Mouse (Mus musculus) kidney, embryonic 15.5 days (tissue): ENCODE results near the gene Nfe2l2. TPM values are rescaled to one million over a fixed set of nuclear protein-coding genes. Genes with fewer than 3 reads are reported as not detected.

Experiments used
- ATAC-seq: fragments of 200-750 bp; cut with Nextera tagmentation; replicated peaks from 2 replicates; pipeline ENCODE4 v1.8.0; 2017; ENCODE audit warnings: moderate TSS enrichment; ENCODE audit not compliant: low FRiP score
- H3K27ac ChIP-seq: fragments of 300-500 bp; sonication (generic); 2 replicates; pipeline ENCODE4 v1.5.1; 2015; ENCODE audit warnings: mild to moderate bottlenecking, inconsistent platforms
- H3K27me3 ChIP-seq: fragments of 300-500 bp; sonication (generic); 2 replicates; pipeline ENCODE4 v1.6.1; 2015; ENCODE audit warnings: inconsistent platforms
- H3K36me3 ChIP-seq: fragments of 300-500 bp; sonication (generic); 2 replicates; pipeline ENCODE4 v1.6.1; 2015; ENCODE audit warnings: inconsistent platforms
- H3K4me1 ChIP-seq: fragments of 300-500 bp; sonication (generic); 2 replicates; pipeline ENCODE4 v1.6.1; 2015; ENCODE audit warnings: inconsistent platforms
- H3K4me2 ChIP-seq: fragments of 300-500 bp; sonication (generic); 2 replicates; pipeline ENCODE4 v1.6.1; 2015; ENCODE audit warnings: moderate library complexity, mild to moderate bottlenecking, inconsistent platforms
- H3K4me3 ChIP-seq: fragments of 300-500 bp; sonication (generic); replicated peaks from 2 replicates; pipeline ENCODE4 v1.5.1; 2015; ENCODE audit warnings: mild to moderate bottlenecking, inconsistent platforms
- H3K9ac ChIP-seq: fragments of 300-500 bp; sonication (generic); 2 replicates; pipeline ENCODE4 v1.6.1; 2015; ENCODE audit warnings: mild to moderate bottlenecking, inconsistent platforms
- H3K9me3 ChIP-seq: fragments of 300-500 bp; sonication (generic); replicated peaks from 2 replicates; pipeline ENCODE4 v1.6.1; 2016; ENCODE audit warnings: inconsistent platforms
- WGBS: fragments of 180-500 bp; shearing (Covaris S2); methylation state at CpG from one replicate; pipeline ENCODE4 v1.1.7; 2015; ENCODE audit warnings: mixed read lengths; 5-methylcytosine and 5-hydroxymethylcytosine counted together
- polyA plus RNA-seq: library from polyadenylated mRNA; unstranded; fragments of >200 nt; fragmentation: Nextera tagmentation; extraction: Ambion mirVana; gene quantifications from 2 replicates; pipeline ENCODE4 v1.2.1, GENCODE M21; 2015

Nfe2l2 gene
- polyA plus RNA-seq: 70.2 and 71.2 TPM in 2 replicates

DNA sequence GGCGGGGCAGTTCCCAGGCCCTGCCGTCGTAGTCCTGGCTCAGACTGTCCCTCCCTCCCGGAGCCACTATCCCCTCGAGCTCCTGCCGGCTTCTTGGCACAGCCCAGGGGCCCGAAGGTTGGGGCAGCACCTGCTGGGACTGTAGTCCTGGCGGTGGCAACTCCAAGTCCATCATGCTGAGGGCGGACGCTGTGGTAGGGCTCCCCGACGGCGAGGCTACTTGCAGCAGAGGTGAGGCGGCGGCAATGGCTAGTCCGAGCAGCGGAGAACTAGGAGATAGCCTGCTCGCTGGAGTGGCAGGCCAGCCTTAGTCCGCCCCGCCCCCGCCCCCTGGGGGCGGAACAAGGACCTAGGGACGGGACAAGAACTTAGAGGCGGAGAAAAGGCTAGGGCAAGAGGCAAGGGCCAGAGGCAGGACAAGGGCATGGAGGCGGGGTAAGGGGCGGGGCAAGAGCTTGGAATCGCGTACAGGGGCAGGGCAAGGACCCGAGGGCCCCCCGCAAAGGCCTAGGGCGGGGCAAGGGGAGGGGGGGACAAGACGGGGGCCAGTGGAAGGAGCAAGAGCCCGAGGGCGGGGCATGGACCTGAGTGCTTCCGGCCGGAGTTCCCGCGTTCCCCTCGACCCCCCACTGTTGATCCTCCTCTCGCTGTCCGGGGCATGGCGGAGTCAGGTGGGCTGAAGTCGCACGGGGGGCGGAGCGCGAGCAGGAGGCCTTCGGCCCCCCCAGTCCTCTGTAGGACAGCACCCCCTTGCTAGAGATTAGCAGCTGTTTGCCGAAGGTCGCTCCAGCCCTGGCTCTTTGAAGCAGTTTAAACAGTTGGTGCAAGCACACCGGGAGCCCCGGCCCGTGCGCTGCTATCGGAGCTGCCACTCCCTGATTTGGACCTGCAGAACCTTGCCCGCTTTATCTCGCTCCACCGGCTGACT is at the start of gene Nfe2l2:
Nfe2l2 (minus strand) TSS at position 408 of the 928 bp plus-strand sequence.
- H3K36me3 ChIP-seq: 0 out of 2 replicates have a peak, but pooled peaks cover 3% of the 10 kb centered on the region
- peaks cover 4% of the 10 kb centered on the region; the same call in 1 of the 2 replicates for H3K9me3 ChIP-seq
- H3K4me1 ChIP-seq: peaks cover 57% of the 10 kb centered on the region
- H3K27ac ChIP-seq: peak within 1 kb of the TSS; percentile 99
- peak; percentile 94 for ATAC-seq
- peak within 1 kb of the TSS; percentile 83 for H3K9ac ChIP-seq
- H3K27me3 ChIP-seq: no peaks in the 10 kb centered on the region
- peak within 1 kb of the TSS; percentile 73 for H3K4me3 ChIP-seq
- H3K4me2 ChIP-seq: peak within 1 kb of the TSS; percentile 84
- WGBS: under 1% methylated on average over 58 of the region's 58 CpGs

DNA sequence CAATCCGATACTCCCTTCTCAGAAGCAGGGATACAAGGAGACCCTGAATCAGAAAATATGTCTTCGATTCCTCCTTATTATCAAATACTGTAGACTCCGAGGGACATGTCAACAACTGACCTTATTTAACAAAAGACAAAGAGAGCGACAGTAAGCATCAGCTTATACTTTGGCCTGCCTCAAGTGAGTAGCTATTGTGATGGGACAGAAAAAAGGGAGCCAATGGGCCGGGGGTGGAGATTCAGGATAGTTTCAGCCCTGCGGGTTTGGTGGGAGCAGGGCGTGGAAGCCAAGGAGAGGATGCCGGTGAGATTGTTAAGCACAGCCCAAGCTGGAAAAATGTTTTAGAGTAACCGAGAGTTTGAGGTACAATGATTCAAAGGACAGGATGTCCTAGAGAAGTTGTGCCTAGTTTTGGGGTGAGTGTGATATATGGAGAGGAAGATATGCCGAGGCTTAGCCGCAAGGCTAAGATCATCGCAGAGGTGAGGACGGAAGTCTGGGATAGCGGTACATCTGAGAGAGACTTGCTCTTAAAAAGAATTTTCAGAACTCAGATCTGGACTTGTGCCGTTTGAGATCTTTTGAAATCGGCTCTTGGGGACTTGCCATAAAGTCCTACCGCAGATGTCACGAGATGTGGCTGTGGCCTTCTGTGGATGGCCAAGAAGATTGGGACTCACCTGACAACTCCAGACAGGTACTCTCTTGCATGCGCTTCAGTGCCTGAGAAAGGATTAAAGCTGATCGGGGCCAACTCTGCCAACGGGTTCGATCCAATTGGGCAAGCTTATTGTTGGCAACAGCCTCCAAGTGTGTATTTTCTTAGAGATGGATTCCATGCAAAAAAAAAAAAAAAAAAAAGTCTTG is 48.1 kb upstream of the Nfe2l2 start:
- no peaks in the 10 kb centered on the region for H3K36me3 ChIP-seq
- no peaks in the 10 kb centered on the region for H3K27me3 ChIP-seq
- H3K9ac ChIP-seq: no peak overlapping the region
- no peak overlapping the region for H3K27ac ChIP-seq
- H3K4me3 ChIP-seq: no peak overlapping the region
- H3K9me3 ChIP-seq: no peaks in the 10 kb centered on the region
- H3K4me1 ChIP-seq: peaks cover 12% of the 10 kb centered on the region
- no peak for ATAC-seq
- 84% methylated on average over 22 of the region's 22 CpGs for WGBS
- H3K4me2 ChIP-seq: no peak overlapping the region

- no peak overlapping the region for H3K4me3 ChIP-seq
- no peaks in the 10 kb centered on the region for H3K9me3 ChIP-seq
- ATAC-seq: no peak
- peaks cover 5% of the 10 kb centered on the region for H3K4me1 ChIP-seq
- H3K4me2 ChIP-seq: no peak overlapping the region
- 25% methylated on average over 6 of the region's 6 CpGs for WGBS
- H3K36me3 ChIP-seq: no peaks in the 10 kb centered on the region
- no peaks in the 10 kb centered on the region for H3K27me3 ChIP-seq
- H3K9ac ChIP-seq: no peak overlapping the region
- no peak overlapping the region for H3K27ac ChIP-seq
Measured at GRCm38 (mm10) chr2:75751896-75752295, 47.5 kb upstream of the Nfe2l2 start.

- Histone ChIP-seq H3K4me2 (no peak overlapping the region), H3K36me3 (no peaks in the 10 kb centered on the region), H3K4me3 (no peak overlapping the region), H3K9me3 (no peaks in the 10 kb centered on the region), H3K9ac (no peak overlapping the region), H3K4me1 (no peaks in the 10 kb centered on the region), H3K27me3 (no peaks in the 10 kb centered on the region), H3K27ac (no peak overlapping the region)
- WGBS: 88% methylated on average over 10 of the region's 10 CpGs
- no peak for ATAC-seq
Measured at GRCm38 (mm10) chr2:75750869-75751268, 46.4 kb upstream of the Nfe2l2 start.

GRCm38 (mm10) chr2:75750043-75750718 is 45.7 kb upstream of the Nfe2l2 start:
- ATAC-seq: no peak
- H3K27me3 ChIP-seq: no peaks in the 10 kb centered on the region
- H3K27ac ChIP-seq: no peak overlapping the region
- H3K4me1 ChIP-seq: no peaks in the 10 kb centered on the region
- no peaks in the 10 kb centered on the region for H3K36me3 ChIP-seq
- 77% methylated on average over 2 of the region's 2 CpGs for WGBS
- H3K4me2 ChIP-seq: no peak overlapping the region
- H3K9me3 ChIP-seq: no peaks in the 10 kb centered on the region
- no peak overlapping the region for H3K9ac ChIP-seq
- no peak overlapping the region for H3K4me3 ChIP-seq

GRCm38 (mm10) chr2:75748841-75749240 is 44.4 kb upstream of the Nfe2l2 start:
- no peaks in the 10 kb centered on the region for H3K27me3 ChIP-seq
- H3K9me3 ChIP-seq: no peaks in the 10 kb centered on the region
- no peak overlapping the region for H3K4me2 ChIP-seq
- no peak overlapping the region for H3K9ac ChIP-seq
- WGBS: 92% methylated on average over 6 of the region's 6 CpGs
- ATAC-seq: no peak
- H3K27ac ChIP-seq: no peak overlapping the region
- H3K4me3 ChIP-seq: no peak overlapping the region
- H3K36me3 ChIP-seq: no peaks in the 10 kb centered on the region
- no peaks in the 10 kb centered on the region for H3K4me1 ChIP-seq

GRCm38 (mm10) chr2:75737006-75737503 is 32.6 kb upstream of the Nfe2l2 start:
- no peak for ATAC-seq
- H3K9me3 ChIP-seq: no peaks in the 10 kb centered on the region
- no peak overlapping the region for H3K9ac ChIP-seq
- no peak overlapping the region for H3K4me3 ChIP-seq
- H3K4me2 ChIP-seq: no peak overlapping the region
- no peaks in the 10 kb centered on the region for H3K27me3 ChIP-seq
- WGBS: 40% methylated on average over 2 of the region's 2 CpGs
- H3K4me1 ChIP-seq: no peaks in the 10 kb centered on the region
- H3K27ac ChIP-seq: no peak overlapping the region
- H3K36me3 ChIP-seq: no peaks in the 10 kb centered on the region

GRCm38 (mm10) chr2:75734196-75734865 is 29.9 kb upstream of the Nfe2l2 start:
- H3K36me3 ChIP-seq: no peaks in the 10 kb centered on the region
- H3K9me3 ChIP-seq: no peaks in the 10 kb centered on the region
- 72% methylated on average over 5 of the region's 5 CpGs for WGBS
- H3K27me3 ChIP-seq: no peaks in the 10 kb centered on the region
- no peak overlapping the region for H3K27ac ChIP-seq
- H3K4me3 ChIP-seq: no peak overlapping the region
- no peak overlapping the region for H3K4me2 ChIP-seq
- H3K4me1 ChIP-seq: no peaks in the 10 kb centered on the region
- H3K9ac ChIP-seq: no peak overlapping the region
- no peak for ATAC-seq

- no peaks in the 10 kb centered on the region for H3K36me3 ChIP-seq
- no peak overlapping the region for H3K27ac ChIP-seq
- no peaks in the 10 kb centered on the region for H3K4me1 ChIP-seq
- H3K4me2 ChIP-seq: no peak overlapping the region
- H3K9ac ChIP-seq: no peak overlapping the region
- H3K9me3 ChIP-seq: no peaks in the 10 kb centered on the region
- no peaks in the 10 kb centered on the region for H3K27me3 ChIP-seq
- 92% methylated on average over 7 of the region's 7 CpGs for WGBS
- no peak overlapping the region for H3K4me3 ChIP-seq
- ATAC-seq: no peak
Measured at GRCm38 (mm10) chr2:75733177-75733576, 28.7 kb upstream of the Nfe2l2 start.

DNA sequence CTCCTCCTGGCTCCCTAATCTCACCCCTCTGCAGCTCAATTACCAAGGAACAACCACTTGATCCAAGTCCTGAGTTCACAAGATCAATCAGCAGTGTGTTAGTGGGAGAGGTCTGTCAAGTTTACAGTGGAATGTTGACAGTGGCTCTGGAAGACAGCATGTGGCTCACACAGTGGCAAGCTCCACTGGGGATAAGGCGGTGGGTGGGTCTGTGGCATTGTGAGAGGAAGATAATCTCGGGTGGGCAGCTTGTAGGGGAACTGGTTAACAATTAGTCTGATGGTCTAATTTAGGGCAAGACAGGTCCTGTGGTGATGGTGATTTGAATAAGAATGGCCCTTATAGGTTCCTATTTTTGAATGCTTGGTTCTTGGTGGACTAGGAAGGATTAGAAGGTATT is 27.5 kb upstream of the Nfe2l2 start:
- Histone ChIP-seq H3K4me2 (no peak overlapping the region), H3K27me3 (no peaks in the 10 kb centered on the region), H3K9me3 (no peaks in the 10 kb centered on the region), H3K27ac (no peak overlapping the region), H3K4me3 (no peak overlapping the region), H3K9ac (no peak overlapping the region), H3K4me1 (no peaks in the 10 kb centered on the region), H3K36me3 (no peaks in the 10 kb centered on the region)
- 78% methylated on average over 2 of the region's 2 CpGs for WGBS
- ATAC-seq: no peak

DNA sequence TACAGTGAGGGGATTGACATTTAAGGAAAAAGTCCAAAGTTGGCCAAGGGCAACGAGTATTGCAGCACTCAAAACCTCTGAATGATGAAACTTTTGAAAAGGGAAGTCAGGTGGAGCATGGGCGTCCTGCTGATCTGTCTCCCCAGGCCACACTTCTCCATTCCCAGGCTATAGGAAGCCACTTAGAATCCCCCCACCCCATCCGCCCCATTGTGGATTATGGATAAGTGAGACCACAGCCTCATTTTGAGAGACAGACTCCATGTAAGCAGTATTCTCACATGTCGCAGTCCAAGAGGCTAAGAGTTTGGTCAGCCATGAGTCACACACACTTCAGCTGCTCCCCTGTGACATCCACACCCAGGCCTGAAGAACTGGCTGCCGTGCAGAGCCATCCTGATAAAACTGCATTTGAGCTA is 26.8 kb upstream of the Nfe2l2 start:
- Histone ChIP-seq H3K4me2 (no peak overlapping the region), H3K9ac (no peak overlapping the region), H3K27me3 (no peaks in the 10 kb centered on the region), H3K4me1 (no peaks in the 10 kb centered on the region), H3K4me3 (no peak overlapping the region), H3K36me3 (no peaks in the 10 kb centered on the region), H3K27ac (no peak overlapping the region), H3K9me3 (no peaks in the 10 kb centered on the region)
- no peak for ATAC-seq
- WGBS: 80% methylated on average over 5 of the region's 5 CpGs
